Mouse (Mus musculus): ENCODE data around the gene Tas2r129. TPM values are rescaled to one million over a fixed set of nuclear protein-coding genes. Genes with fewer than 3 reads are reported as not detected.
"Not testable (repeated sequence)": the region's sequence is repeated elsewhere in the genome, so short reads cannot be mapped to it uniquely, and the experiment has no call there.

The Tas2r129 gene
- not detected in 2 replicates for polyA plus RNA-seq (2015; fragmentation: Nextera tagmentation; extraction: Ambion mirVana)

DNA sequence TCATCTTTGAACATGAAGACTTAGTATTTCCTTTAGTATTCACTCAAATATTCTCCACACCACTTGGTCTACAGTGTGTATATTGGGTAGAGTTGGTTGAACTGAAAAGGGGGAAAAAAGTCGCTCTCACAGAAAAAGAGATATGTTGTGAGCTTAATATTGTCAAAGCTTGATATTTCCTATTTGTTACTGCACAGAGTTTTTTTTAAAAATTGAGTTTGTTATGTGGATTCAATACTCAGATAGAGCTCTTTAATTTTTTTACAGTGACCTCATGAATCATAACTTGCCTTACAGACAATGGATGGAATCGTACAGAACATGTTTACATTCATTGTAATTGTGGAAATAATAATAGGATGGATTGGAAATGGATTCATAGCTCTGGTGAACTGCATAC, at the start of gene Tas2r129:
Gene Tas2r129, plus strand, starts transcription at position 301 of the 400 bp plus-strand sequence.
- Histone ChIP-seq H3K9ac (no peak within 1 kb of the TSS), H3K9me3 (no peaks in the 10 kb centered on the region), H3K4me2 (no peak within 1 kb of the TSS), H3K27ac (no peak within 1 kb of the TSS), H3K36me3 (no peaks in the 10 kb centered on the region), H3K4me1 (no peaks in the 10 kb centered on the region), H3K4me3 (no peak within 1 kb of the TSS), H3K27me3 (no peaks in the 10 kb centered on the region)
- no peak for ATAC-seq (ENCODE audit: insufficient number of reproducible peaks, insufficient read depth, low FRiP score, low TSS enrichment, low read depth)
- 76% methylated on average over 2 of the region's 2 CpGs for WGBS

DNA sequence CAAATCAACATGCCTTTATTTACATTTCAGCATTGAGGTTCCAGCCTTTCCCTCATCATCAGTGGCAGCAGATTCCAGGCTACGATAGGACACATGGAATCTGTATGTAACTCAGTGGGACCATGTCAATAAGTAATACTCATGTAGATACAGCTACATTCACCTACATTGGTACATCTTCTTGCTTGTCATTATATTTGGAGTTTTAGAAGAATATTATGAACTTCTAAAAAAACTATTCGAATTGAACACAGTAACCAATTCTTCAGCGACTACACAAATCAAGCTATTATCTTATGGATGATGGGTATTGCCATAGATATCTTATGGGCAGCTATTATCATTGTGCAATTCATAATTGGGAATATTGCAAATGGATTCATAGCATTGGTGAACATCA, 41.6 kb upstream of the Tas2r129 start, which contains the start of gene Tas2r125:
Gene Tas2r125, plus strand, starts transcription at position 301 of the 400 bp plus-strand sequence.
- no peak for ATAC-seq (ENCODE audit: insufficient number of reproducible peaks, insufficient read depth, low FRiP score, low TSS enrichment, low read depth)
- H3K4me2 ChIP-seq = no peak within 1 kb of the TSS
- 84% methylated on average over 3 of the region's 3 CpGs for WGBS

DNA sequence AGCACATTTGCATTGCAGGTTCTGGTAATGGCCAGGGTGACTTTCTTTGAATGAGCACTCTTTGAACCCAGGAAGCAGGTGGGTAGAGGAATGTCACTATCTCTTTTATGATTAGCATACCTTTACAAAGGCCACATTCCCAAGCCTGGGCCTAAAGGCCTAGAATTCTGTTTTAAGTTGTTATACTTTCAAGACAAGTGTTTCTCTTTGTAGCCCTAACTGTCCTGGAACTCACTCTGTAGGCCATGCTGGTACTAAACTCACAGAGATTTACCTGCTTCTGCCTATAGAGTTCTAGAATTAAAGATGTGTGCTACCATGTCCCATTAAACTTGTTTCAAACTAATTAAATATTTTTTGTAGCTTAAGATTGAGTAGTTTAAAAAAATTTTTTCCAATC, 9.5 kb upstream of the Tas2r129 start:
- not testable (repeated sequence) for H3K36me3 ChIP-seq; H3K9ac ChIP-seq; H3K27me3 ChIP-seq; ATAC-seq (ENCODE audit: insufficient number of reproducible peaks, insufficient read depth, low FRiP score, low TSS enrichment, low read depth); H3K4me2 ChIP-seq; H3K9me3 ChIP-seq; H3K27ac ChIP-seq; H3K4me3 ChIP-seq; H3K4me1 ChIP-seq

More for the DNA sequence above, 41.6 kb upstream of the Tas2r129 start, which contains the start of gene Tas2r125:
- no peak within 1 kb of the TSS for H3K4me3 ChIP-seq
- H3K4me1 ChIP-seq = no peaks in the 10 kb centered on the region
- H3K36me3 ChIP-seq = no peaks in the 10 kb centered on the region
- no peak within 1 kb of the TSS for H3K9ac ChIP-seq
- no peak within 1 kb of the TSS for H3K27ac ChIP-seq
- H3K27me3 ChIP-seq = no peaks in the 10 kb centered on the region
- H3K9me3 ChIP-seq = no peaks in the 10 kb centered on the region

DNA sequence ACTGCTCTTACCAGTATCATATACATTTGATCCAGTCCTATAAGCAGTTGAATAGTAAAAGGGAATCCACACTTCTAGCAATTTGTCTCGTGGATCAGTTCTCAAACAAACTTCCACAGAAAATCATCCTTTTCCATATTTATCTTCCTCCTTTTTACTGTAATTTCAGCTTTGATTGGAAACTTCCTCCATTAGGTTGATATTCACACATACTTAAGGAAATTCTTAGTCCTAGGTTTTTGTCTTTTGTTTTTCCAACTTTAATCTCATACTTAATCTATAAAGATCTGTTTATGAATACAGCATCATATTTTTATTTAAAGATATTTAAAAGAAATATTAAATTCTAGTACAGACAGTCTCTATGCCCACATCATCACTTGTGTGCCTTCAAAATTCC, 6.9 kb downstream of the Tas2r129 start, which contains the start of gene Tas2r131:
Gene Tas2r131, minus strand, starts transcription at position 101 of the 400 bp plus-strand sequence.
- 61% methylated on average over 1 of the region's 1 CpGs for WGBS
- Histone ChIP-seq H3K9me3 (no peaks in the 10 kb centered on the region), H3K9ac (no peak within 1 kb of the TSS), H3K27me3 (no peaks in the 10 kb centered on the region), H3K4me3 (no peak within 1 kb of the TSS), H3K27ac (no peak within 1 kb of the TSS), H3K4me2 (no peak within 1 kb of the TSS), H3K36me3 (no peaks in the 10 kb centered on the region), H3K4me1 (no peaks in the 10 kb centered on the region)
- no peak for ATAC-seq (ENCODE audit: insufficient number of reproducible peaks, insufficient read depth, low FRiP score, low TSS enrichment, low read depth)

DNA sequence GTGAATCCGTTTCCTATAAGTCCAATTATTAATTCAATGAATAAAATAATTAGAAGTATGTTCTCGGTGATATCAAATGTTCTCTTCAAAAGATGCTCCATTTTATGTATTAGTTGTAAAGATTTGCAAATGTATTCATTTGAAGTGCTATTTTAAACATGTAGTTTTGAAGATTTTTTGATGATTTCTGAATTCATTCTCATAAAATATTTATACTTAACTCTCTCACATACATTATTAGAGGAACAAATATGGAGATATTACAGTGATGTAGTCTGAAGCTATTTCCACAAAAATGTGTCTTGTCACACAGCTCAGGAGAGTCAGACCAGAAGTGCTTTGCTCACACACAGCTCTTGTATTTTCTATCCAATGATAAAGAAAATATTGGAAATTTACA, 30.0 kb downstream of the Tas2r129 start, which contains the start of gene Tas2r109:
Gene Tas2r109, minus strand, starts transcription at position 101 of the 400 bp plus-strand sequence.
- H3K4me2 ChIP-seq = no peak within 1 kb of the TSS
- no peaks in the 10 kb centered on the region for H3K4me1 ChIP-seq
- no peak within 1 kb of the TSS for H3K4me3 ChIP-seq
- H3K9ac ChIP-seq = no peak within 1 kb of the TSS
- no peaks in the 10 kb centered on the region for H3K36me3 ChIP-seq
- no peaks in the 10 kb centered on the region for H3K9me3 ChIP-seq
- 71% methylated on average over 2 of the region's 2 CpGs for WGBS
- no peak within 1 kb of the TSS for H3K27ac ChIP-seq
- no peaks in the 10 kb centered on the region for H3K27me3 ChIP-seq
- ATAC-seq (ENCODE audit: insufficient number of reproducible peaks, insufficient read depth, low FRiP score, low TSS enrichment, low read depth) = no peak

Other genes starting within 250 kb of the Tas2r129 start
- gene Tas2r122, start 239.2 kb upstream of the Tas2r129 start, polyA plus RNA-seq (2015; fragmentation: Nextera tagmentation; extraction: Ambion mirVana) = not detected in 2 replicates
- gene Tas2r115, start 213.1 kb upstream of the Tas2r129 start, polyA plus RNA-seq (2015; fragmentation: Nextera tagmentation; extraction: Ambion mirVana) = not detected in 2 replicates
- not detected in 2 replicates for gene Tas2r124, start 196.4 kb upstream of the Tas2r129 start, polyA plus RNA-seq (2015; fragmentation: Nextera tagmentation; extraction: Ambion mirVana)
- gene Tas2r102, start 189.0 kb upstream of the Tas2r129 start, polyA plus RNA-seq (2015; fragmentation: Nextera tagmentation; extraction: Ambion mirVana) = not detected in 2 replicates
- not detected in 2 replicates for gene Tas2r136, start 172.9 kb upstream of the Tas2r129 start, polyA plus RNA-seq (2015; fragmentation: Nextera tagmentation; extraction: Ambion mirVana)
- gene Tas2r117, start 148.3 kb upstream of the Tas2r129 start, polyA plus RNA-seq (2015; fragmentation: Nextera tagmentation; extraction: Ambion mirVana) = not detected in 2 replicates
- gene Tas2r123, start 104.0 kb upstream of the Tas2r129 start, polyA plus RNA-seq (2015; fragmentation: Nextera tagmentation; extraction: Ambion mirVana) = not detected in 2 replicates
- not detected in 2 replicates for gene Tas2r116, start 95.7 kb upstream of the Tas2r129 start, polyA plus RNA-seq (2015; fragmentation: Nextera tagmentation; extraction: Ambion mirVana)
- not detected in 2 replicates for gene Tas2r110, start 83.1 kb upstream of the Tas2r129 start, polyA plus RNA-seq (2015; fragmentation: Nextera tagmentation; extraction: Ambion mirVana)
- not detected in 2 replicates for gene Tas2r113, start 58.1 kb upstream of the Tas2r129 start, polyA plus RNA-seq (2015; fragmentation: Nextera tagmentation; extraction: Ambion mirVana)
- not detected in 2 replicates for gene Tas2r125, start 41.5 kb upstream of the Tas2r129 start, polyA plus RNA-seq (2015; fragmentation: Nextera tagmentation; extraction: Ambion mirVana)
- gene Tas2r131, start 6.8 kb downstream of the Tas2r129 start, polyA plus RNA-seq (2015; fragmentation: Nextera tagmentation; extraction: Ambion mirVana) = not detected in 2 replicates
- not detected in 2 replicates for gene Tas2r109, start 29.9 kb downstream of the Tas2r129 start, polyA plus RNA-seq (2015; fragmentation: Nextera tagmentation; extraction: Ambion mirVana)
- gene Tas2r103, start 86.0 kb downstream of the Tas2r129 start, polyA plus RNA-seq (2015; fragmentation: Nextera tagmentation; extraction: Ambion mirVana) = not detected in 2 replicates
- not detected in 2 replicates for gene Tas2r140, start 104.7 kb downstream of the Tas2r129 start, polyA plus RNA-seq (2015; fragmentation: Nextera tagmentation; extraction: Ambion mirVana)
- gene Smim10l1, start 153.8 kb downstream of the Tas2r129 start, polyA plus RNA-seq (2015; fragmentation: Nextera tagmentation; extraction: Ambion mirVana) = 108 and 112 TPM in 2 replicates

Data from embryonic facial prominence, embryonic 13.5 days (tissue).